Mouse (Mus musculus): ENCODE measurements around the gene Epb41.

Epb41 gene

DNA sequence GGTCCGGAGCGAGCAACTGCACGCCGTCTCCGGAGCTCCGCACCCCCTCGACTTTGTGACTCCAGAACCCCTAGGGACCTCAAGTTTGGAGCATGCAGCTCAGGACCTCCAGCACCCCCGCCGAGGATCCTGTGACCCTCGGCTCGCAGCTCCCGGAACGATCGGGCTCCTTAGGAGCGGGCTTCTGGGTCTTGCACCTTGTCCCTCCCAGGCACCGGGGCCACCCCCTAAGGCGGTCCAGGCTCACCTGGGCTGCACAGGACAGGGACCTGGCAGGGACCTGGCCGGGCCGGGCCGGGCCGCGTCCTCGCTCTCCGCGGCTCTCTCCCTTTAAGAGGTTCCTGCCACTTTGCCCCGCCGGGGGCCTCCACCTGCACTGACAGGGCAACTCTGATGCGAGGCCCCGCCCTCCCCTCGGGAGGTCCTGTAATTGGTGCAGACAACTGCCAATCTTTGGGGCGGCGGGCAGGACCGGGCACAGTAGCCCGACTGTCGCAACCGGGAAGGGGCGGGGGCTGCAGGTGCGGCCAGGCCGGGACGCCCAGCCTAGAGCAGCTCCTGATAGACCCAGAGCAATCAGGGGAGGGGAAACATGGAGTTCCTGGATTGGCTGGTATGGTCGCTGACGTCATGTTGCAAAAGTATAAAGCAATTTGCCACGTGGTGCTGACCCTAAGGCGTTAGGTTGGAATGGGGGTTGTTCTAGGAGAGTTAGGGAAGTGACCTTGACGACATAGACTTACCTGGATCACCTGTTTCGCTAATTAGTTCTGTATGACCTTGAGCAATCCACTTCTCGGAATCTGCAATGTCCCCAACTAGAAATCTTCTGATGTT, at the start of gene Epb41:
TSS of gene Epb41 (minus strand) at position 389 of the 837 bp plus-strand sequence.
- peak; percentile 100 for DNase-seq (ENCODE audit: low spot score)

GRCm38 (mm10) chr4:132123166-132123565, 48.0 kb upstream of the Epb41 start:
- no peak for DNase-seq (ENCODE audit: low spot score)

- no peak for DNase-seq (ENCODE audit: low spot score)
These were observed 46.6 kb upstream of the Epb41 start for GRCm38 (mm10) chr4:132121674-132122073.

- no peak for DNase-seq (ENCODE audit: low spot score)
These were observed 44.4 kb upstream of the Epb41 start for GRCm38 (mm10) chr4:132119566-132119965.

- no peak for DNase-seq (ENCODE audit: low spot score)
These were observed 41.2 kb upstream of the Epb41 start for GRCm38 (mm10) chr4:132116315-132116714.

DNA sequence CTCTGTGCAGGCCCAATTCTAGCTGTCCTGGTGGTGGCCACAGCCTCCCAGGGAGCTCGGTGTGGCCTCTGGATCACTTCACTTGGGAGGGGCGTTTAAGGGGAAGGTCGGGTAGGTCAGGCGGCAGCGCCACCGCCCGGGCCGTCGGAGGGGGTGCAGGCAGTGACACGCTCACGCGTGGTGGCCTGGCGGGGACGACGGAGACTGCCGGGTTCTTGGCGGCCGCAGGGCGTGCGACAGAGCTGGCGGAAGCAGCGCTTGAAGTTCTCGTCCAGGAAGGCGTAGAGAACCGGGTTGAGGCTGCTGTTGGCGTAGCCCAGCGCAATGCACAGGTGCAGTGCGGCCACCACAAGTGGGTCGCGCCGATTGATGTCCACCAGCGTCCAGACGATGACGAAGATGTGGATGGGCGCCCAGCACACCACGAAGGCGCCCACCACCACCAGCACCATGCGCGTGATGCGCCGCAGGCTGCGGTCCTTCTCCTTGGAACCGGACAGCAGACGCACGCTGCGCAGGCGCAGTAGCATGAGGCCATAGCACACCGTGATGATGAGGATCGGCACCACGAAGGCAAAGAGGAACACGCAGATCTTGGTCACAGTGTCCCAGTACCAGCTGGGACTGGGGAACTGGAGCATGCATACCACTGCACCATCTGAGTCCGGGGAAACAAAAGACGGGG, 38.4 kb upstream of the Epb41 start:
- no peak for DNase-seq (ENCODE audit: low spot score)

DNA sequence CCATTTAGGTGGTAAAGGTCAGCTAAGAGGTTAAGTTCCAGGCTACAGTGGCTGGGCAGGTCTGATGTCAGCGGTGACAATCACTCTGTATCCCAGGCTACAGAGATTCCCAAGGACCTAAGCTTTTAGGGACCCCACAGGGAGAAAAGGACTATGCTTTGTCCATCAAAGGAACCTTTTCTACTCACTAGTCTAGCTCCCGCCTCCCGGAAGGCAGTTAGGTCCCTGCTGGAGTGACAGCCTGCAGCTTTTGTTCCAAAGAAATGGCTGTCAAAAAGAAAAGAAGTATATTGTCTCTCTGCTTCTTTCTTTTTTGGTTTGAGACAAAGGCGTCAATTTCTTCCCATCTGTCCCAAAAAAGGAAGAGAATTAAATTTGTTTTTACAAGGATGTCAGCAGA, 36.1 kb upstream of the Epb41 start:
- DNase-seq (ENCODE audit: low spot score): no peak

DNA sequence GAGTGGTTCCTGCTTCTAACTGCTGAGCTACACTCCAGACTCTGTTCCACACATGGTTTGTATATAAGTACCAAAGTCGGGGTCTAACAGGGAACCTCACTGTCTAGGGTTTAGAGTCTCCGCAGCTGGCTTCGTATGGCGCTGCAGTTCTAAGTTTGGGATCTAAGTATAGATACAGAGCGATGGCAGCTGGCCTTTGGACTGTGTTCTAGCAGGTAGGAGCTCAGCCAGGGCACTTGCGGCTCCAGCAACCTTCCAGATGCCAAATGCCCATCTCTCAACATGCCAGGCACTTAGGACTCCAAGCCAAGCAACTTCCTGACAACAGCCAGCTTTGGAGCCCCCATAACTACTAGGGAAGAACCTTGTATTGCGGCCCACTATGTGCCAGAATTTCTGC, 33.1 kb upstream of the Epb41 start:
- no peak for DNase-seq (ENCODE audit: low spot score)

GRCm38 (mm10) chr4:132101152-132101551, 26.0 kb upstream of the Epb41 start:
- DNase-seq (ENCODE audit: low spot score): no peak

DNA sequence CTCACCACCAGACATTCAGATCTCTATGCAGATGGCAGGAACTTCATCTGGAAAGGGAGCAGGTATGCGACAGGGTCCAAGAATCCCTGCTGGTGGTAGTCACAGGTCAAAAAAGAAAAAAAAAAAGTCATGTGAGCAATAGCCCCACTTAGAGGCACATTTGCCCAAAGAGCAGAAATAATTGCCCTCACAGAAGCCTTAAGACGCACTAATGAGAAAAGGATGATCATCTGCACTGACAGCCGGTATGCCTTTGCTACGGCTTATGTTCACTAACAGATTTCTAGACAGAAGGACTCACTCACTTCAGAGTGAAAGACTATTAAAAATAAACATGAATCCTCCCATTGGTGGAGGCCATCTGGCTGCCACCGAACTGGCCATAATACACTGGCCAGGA, 24.4 kb upstream of the Epb41 start:
- no peak for DNase-seq (ENCODE audit: low spot score)

GRCm38 (mm10) chr4:132095043-132095442, 19.9 kb upstream of the Epb41 start:
- no peak for DNase-seq (ENCODE audit: low spot score)

DNA sequence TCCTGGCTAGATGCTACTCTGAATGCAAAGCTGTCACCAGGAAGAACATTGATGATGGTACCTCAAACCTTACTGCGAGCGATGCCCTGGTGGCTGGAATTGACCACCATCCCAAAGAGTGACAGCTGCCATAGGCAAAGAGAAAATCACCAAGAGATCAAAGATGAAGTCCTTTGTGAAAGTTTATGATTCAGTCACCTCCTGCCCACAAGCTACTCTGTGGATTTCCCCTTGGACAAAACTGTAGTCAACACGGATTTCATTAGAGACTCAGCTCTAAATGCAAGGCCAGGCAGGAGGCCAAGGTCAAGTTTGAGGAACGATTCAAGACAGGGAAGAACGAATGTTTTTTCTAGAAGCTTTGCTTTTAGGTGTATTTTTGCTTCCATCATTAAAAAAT, 18.8 kb upstream of the Epb41 start:
- DNase-seq (ENCODE audit: low spot score): no peak

DNA sequence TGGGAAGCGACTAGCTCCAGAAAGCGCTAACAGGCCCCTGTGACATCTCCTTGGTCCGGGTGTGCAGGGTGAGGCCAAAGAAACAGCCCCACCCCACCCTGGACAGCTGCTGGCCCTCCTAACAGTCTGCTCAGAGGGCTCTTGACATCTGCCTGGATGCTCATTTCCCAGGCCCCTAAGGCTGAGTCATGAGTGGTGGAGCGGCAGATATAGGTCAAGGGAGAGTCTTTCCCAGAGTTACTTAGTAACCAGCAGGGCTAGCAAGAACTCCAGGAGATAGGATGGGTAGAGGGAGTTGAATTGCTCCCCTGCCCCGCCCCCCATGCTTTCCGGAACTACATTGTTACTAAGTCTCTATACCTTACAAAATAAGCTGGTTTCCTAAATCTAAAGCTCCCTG, 18.0 kb upstream of the Epb41 start:
- no peak for DNase-seq (ENCODE audit: low spot score)

GRCm38 (mm10) chr4:132088921-132089320, 13.8 kb upstream of the Epb41 start:
- peak; percentile 40 for DNase-seq (ENCODE audit: low spot score)

DNA sequence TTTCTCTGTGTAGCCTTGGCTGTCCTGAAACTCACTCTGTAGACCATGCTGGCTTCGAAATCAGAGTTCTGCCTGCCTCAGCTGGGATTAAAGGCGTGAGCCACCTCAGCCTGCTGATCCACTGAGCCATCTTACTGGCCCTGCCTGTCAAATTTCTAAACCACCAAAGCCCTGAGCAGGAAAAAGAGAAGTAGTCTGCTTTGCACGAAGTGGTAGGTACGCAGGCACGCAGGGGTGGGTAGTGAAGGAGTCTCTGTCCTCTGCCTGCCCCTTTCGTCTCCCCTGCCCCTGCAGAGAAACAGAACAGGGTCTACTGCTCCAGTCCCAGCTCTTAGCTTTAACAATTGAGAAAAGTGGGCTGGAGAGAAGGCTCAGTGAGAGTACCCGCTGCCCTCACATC, 10.0 kb upstream of the Epb41 start:
- no peak for DNase-seq (ENCODE audit: low spot score)

DNA sequence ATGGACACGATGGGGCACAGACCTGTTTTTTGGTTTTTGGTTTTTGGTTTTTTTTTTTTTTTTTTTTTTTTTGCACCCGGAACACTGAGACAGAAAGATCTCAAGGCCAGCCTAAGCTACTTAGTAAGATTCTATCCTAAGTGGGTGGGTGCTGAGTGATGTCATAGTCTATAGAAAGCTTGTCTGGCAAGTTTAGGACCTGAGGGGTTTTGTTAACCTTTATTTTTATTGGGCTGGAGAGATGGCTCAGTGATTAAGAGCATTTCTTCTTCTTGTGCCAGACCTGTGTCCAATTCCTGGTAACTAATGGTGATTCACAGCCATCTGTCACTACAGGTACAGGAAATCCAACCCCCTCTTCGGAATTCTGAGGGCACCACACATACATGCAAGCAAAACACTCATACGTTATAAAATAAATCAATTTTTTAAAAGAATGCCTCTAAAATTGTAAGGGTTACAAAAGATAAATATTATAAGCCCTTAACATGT, 5.4 kb upstream of the Epb41 start:
- DNase-seq (ENCODE audit: low spot score): no peak

DNA sequence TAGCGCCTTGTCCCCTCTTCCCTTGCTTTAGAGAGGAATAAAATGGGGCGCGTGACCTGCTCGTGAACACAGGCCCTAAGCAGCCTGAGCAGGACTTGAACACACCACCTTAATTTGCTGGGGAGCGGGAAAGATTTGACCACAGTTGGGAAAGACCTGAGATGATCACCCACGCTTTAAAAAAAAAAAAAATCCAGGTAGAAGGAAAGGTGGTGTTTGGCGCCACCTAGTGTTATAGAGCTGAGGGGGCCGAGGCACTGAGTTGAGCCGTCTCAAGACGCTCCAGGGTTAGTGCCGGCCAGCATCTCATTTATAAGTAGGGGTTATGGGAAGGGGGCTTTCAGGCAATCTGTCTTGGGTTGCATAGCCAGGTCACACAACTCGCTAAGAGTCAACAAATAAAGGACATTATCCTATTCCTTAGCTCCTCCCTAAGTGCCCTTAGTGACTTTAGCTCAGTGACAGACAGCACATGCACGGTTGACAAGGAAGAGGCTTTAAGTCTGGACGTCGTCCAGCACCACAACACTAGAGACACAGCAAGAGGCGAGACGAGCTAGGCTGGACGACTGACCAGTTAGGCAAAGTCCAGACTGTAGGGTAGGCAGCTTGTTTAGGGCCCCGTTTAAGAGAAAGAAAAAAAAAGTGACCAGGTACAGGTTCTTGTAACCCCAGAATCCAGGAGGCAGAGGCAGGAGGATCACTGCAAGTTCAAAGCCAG, 4.6 kb upstream of the Epb41 start:
- peak; percentile 58 for DNase-seq (ENCODE audit: low spot score)

- no peak for DNase-seq (ENCODE audit: low spot score)
These were observed 3.2 kb upstream of the Epb41 start for GRCm38 (mm10) chr4:132078296-132078714.

DNA sequence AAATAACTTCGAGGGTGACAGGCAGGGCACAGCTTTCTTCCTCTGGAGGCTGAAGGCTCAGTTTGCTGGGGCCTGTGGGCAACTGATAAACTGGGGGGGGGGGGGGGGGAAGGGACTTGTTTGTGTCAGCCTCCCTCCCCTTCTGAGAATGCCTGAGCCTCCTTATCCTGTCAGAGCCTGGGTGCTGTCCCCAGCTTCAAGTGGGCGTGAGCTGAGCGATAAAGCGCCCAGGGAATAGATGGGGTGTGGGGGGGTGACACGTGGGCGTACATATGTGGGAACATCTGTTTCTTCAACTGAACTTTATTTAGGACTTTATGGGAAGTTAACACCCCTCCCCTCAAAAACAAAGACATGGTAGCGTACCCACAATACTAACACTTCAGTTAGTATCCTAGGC, 2.3 kb upstream of the Epb41 start:
- peak; percentile 75 for DNase-seq (ENCODE audit: low spot score)

DNA sequence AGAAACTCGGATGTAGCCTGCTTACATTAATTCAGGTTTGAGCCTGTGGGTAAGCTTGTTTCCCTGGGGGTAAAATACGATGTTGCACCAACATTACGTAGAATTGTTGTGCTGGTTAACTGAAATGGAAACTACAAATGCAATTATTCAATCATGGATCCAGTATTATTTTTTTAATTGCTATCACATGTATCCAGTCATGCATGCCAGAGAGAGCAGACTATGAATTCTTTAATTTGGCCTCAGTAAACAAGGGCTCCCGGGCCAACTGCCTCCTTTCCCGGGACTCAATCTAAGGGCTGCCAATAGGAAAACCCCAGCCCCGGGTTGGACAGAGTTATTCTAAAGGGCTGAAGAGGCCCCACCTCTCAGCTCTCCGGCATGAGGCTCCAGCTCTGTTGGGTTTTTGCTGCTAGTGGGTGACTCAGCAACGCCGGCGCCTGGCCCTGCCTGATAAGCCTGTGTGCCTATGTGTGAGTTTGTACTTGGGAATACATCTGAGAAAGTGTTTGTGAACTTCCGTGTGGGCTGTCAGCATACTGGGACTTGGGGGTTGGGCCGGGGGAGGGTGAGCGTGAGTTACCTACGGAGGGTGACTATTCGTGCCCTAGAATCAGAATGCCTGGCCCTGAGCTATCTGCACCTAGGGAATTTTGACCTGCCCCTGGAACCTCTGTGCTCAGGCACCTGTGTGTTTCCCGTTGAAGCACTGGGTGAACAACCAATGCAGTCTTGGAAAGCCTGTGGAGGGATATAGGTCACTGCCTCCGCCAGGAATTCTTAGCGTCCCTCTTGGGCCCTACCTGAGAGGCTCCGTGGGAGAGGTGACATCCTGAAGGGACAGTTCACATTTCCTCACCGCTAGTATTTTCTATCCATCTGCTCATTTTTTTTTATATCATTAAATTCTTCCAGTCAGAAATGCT, 1.6 kb upstream of the Epb41 start:
- peak; percentile 86 for DNase-seq (ENCODE audit: low spot score)

GRCm38 (mm10) chr4:132075796-132076195, 675 bp upstream of the Epb41 start:
- DNase-seq (ENCODE audit: low spot score): no peak

Measured in spleen, adult 12 weeks (tissue).